Mouse (Mus musculus): Measurements from ENCODE around the gene Zfp667. TPM values are rescaled to one million over a fixed set of nuclear protein-coding genes. Genes with fewer than 3 reads are reported as not detected.
A peak's percentile ranks its signal among the peaks of the same experiment; 100 is the strongest.
"Not testable (repeated sequence)": the region's sequence is repeated elsewhere in the genome, so short reads cannot be mapped to it uniquely, and the experiment has no call there.

Zfp667 gene
- polyA plus RNA-seq, 1 experiment from 2014 or later, result 6.3 TPM

- H3K4me3 ChIP-seq, result no peak overlapping the region
- H3K36me3 ChIP-seq (replicated peaks), result no peaks in the 10 kb centered on the region
- no peak for DNase-seq (ENCODE audit: extremely low spot score, low spot score)
- peaks cover 19% of the 10 kb centered on the region; the same call in 1 of the 2 replicates for H3K9me3 ChIP-seq
- no peaks in the 10 kb centered on the region for H3K27me3 ChIP-seq (ENCODE audit: poor library complexity, severe bottlenecking)
- H3K27ac ChIP-seq, result no peak overlapping the region
- WGBS, result 62% methylated on average over 8 of the region's 8 CpGs
- no peaks in the 10 kb centered on the region for H3K4me1 ChIP-seq
Observed at GRCm38 (mm10) chr7:6265695-6266094, 20.7 kb upstream of the Zfp667 start.

- no peak for DNase-seq (ENCODE audit: extremely low spot score, low spot score)
- H3K27me3 ChIP-seq (ENCODE audit: poor library complexity, severe bottlenecking), result no peaks in the 10 kb centered on the region
- WGBS, result 66% methylated on average over 3 of the region's 3 CpGs
- H3K9me3 ChIP-seq, result no peaks in the 10 kb centered on the region
- H3K4me1 ChIP-seq, result peaks cover 6% of the 10 kb centered on the region; the same call in 1 of the 2 replicates
- no peak overlapping the region for H3K4me3 ChIP-seq
- no peak overlapping the region for H3K27ac ChIP-seq
- no peaks in the 10 kb centered on the region for H3K36me3 ChIP-seq (replicated peaks)
Observed at GRCm38 (mm10) chr7:6277906-6278305, 8.5 kb upstream of the Zfp667 start.

- peak overlapping the region; percentile 63 for H3K4me3 ChIP-seq
- H3K36me3 ChIP-seq (replicated peaks), result no peaks in the 10 kb centered on the region
- 5% methylated on average over 1 of the region's 1 CpGs for WGBS
- H3K9me3 ChIP-seq, result no peaks in the 10 kb centered on the region
- H3K4me1 ChIP-seq, result peaks cover 29% of the 10 kb centered on the region
- no peaks in the 10 kb centered on the region for H3K27me3 ChIP-seq (ENCODE audit: poor library complexity, severe bottlenecking)
- DNase-seq (ENCODE audit: extremely low spot score, low spot score), result peak; percentile 42
- H3K27ac ChIP-seq, result 0 out of 2 replicates have a peak overlapping the region, but pooled peaks have one; percentile 86
Observed at GRCm38 (mm10) chr7:6282749-6283148, 3.6 kb upstream of the Zfp667 start.

- Histone ChIP-seq H3K36me3 (replicated peaks) (no peaks in the 10 kb centered on the region), H3K27ac (peak overlapping the region; percentile 86), H3K27me3 (ENCODE audit: poor library complexity, severe bottlenecking) (no peaks in the 10 kb centered on the region), H3K4me1 (peaks cover 32% of the 10 kb centered on the region), H3K4me3 (peak overlapping the region; percentile 63), H3K9me3 (no peaks in the 10 kb centered on the region)
- peak; percentile 87 for DNase-seq (ENCODE audit: extremely low spot score, low spot score)
- WGBS, result under 1% methylated on average over 23 of the region's 23 CpGs
Observed at GRCm38 (mm10) chr7:6283451-6284075, 2.8 kb upstream of the Zfp667 start.

DNA sequence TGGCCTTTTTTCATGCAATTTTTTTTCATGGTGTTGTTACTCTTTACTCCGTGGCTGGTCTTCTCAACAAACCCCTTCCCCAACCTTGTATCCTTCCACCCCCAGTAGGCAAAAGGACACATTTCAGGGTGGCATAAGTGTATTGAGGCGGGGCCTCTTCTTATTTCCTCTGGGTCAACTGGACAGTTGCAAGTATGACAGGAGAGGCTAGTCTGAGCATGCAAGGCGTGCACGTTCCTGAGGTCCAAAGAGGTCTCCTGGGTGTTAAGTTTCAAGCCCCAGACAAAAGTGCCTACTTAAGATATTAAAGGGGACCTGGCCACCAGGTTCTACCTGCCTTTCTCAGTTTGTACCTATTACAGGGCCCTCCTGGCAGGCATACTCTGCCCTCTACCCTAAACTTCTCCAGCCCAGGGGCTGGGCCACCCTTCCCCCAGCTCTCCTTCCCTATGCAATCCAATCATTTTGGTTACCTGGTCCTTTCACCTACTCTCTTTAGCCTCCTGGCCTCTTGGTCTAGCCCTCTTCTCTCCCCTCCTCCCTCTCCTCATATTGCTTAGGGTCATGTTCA, 1.9 kb upstream of the Zfp667 start:
- 86% methylated on average over 4 of the region's 4 CpGs for WGBS
- Histone ChIP-seq H3K4me1 (peaks cover 32% of the 10 kb centered on the region), H3K36me3 (replicated peaks) (no peaks in the 10 kb centered on the region), H3K27ac (no peak overlapping the region), H3K27me3 (ENCODE audit: poor library complexity, severe bottlenecking) (no peaks in the 10 kb centered on the region), H3K9me3 (no peaks in the 10 kb centered on the region), H3K4me3 (no peak overlapping the region)
- no peak for DNase-seq (ENCODE audit: extremely low spot score, low spot score)

DNA sequence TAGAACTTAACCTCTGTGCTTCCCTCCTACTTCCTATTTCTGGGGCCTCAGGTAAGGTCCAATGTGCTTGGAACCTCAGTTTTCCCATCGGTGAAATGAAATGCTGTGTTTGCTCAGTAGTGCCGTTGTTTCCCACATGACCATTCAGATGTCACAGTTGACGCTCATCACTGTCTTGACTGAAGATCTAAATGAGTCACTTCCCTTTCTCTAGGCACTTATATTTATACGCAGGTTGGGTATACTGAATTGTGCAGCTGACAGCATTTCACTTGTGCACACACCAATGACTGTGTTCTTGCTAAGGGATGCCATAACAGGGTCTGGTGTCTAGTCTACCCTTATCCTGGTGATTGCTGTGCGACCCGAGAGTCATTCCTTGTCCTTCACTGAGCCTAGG, 1.0 kb upstream of the Zfp667 start:
- Histone ChIP-seq H3K27me3 (ENCODE audit: poor library complexity, severe bottlenecking) (no peaks in the 10 kb centered on the region), H3K4me3 (peak overlapping the region; percentile 55; the same call in 1 of the 2 replicates), H3K4me1 (peaks cover 32% of the 10 kb centered on the region), H3K36me3 (replicated peaks) (no peaks in the 10 kb centered on the region), H3K9me3 (no peaks in the 10 kb centered on the region), H3K27ac (0 out of 2 replicates have a peak overlapping the region, but pooled peaks have one; percentile 81)
- 91% methylated on average over 6 of the region's 6 CpGs for WGBS
- no peak for DNase-seq (ENCODE audit: extremely low spot score, low spot score)

GRCm38 (mm10) chr7:6286921-6287531, 647 bp downstream of the Zfp667 start:
- Histone ChIP-seq H3K36me3 (replicated peaks) (no peaks in the 10 kb centered on the region), H3K4me3 (peak overlapping the region; percentile 55), H3K27me3 (ENCODE audit: poor library complexity, severe bottlenecking) (no peaks in the 10 kb centered on the region), H3K4me1 (peaks cover 26% of the 10 kb centered on the region), H3K9me3 (no peaks in the 10 kb centered on the region), H3K27ac (peak overlapping the region; percentile 81)
- DNase-seq (ENCODE audit: extremely low spot score, low spot score), result peak; percentile 16
- WGBS, result 38% methylated on average over 15 of the region's 15 CpGs

DNA sequence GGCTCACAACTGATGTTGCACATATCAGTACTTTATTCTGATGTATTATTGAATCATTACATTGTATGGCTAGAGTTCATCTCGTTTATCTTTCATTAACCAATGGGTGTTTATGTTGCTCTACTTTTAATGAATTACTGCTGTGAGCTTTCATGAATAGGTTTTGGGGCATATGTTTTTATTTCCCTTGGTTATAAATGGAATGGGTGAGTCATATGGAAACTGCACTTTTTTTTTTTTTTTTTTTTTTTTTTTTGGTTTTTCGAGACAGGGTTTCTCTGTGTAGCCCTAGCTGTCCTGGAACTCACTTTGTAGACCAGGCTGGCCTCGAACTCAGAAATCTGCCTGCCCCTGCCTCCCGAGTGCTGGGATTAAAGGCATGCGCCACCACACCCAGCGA, 4.7 kb downstream of the Zfp667 start:
- DNase-seq (ENCODE audit: extremely low spot score, low spot score); H3K27ac ChIP-seq; H3K9me3 ChIP-seq; H3K27me3 ChIP-seq (ENCODE audit: poor library complexity, severe bottlenecking); H3K4me3 ChIP-seq: not testable (repeated sequence)
- WGBS, result 84% methylated on average over 6 of the region's 6 CpGs
- peaks cover 21% of the 10 kb centered on the region for H3K36me3 ChIP-seq (replicated peaks)
- peaks cover 15% of the 10 kb centered on the region for H3K4me1 ChIP-seq

DNA sequence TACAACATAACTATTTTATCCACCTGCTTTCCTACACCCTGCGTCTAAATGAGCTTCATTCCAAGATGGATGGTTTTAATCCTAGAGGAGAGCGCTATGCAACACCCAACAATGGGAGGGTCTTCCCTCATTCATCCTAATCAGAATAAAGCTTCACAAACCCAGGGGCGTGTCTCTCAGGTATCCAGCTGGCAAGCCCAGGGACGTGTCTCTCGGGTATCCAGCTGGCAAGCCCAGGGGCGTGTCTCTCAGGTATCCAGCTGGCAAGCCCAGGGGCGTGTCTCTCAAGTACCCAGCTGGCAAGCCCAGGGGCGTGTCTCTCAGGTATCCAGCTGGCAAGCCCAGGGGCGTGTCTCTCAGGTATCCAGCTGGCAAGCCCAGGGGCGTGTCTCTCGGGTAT, 14.4 kb downstream of the Zfp667 start:
- H3K4me1 ChIP-seq; H3K4me3 ChIP-seq; H3K27ac ChIP-seq; H3K27me3 ChIP-seq (ENCODE audit: poor library complexity, severe bottlenecking); DNase-seq (ENCODE audit: extremely low spot score, low spot score): not testable (repeated sequence)
- Histone ChIP-seq H3K9me3 (peaks cover 11% of the 10 kb centered on the region), H3K36me3 (replicated peaks) (peaks cover 31% of the 10 kb centered on the region)
- WGBS, result 81% methylated on average over 11 of the region's 11 CpGs

- WGBS, result 22% methylated on average over 23 of the region's 23 CpGs
- no peaks in the 10 kb centered on the region for H3K27me3 ChIP-seq (ENCODE audit: poor library complexity, severe bottlenecking)
- DNase-seq (ENCODE audit: extremely low spot score, low spot score), result no peak
- H3K27ac ChIP-seq, result peak overlapping the region; percentile 89
- H3K9me3 ChIP-seq, result 0 out of 2 replicates have a peak, but pooled peaks cover 4% of the 10 kb centered on the region
- peak overlapping the region; percentile 63 for H3K4me3 ChIP-seq
- H3K36me3 ChIP-seq (replicated peaks), result peaks cover 4% of the 10 kb centered on the region
- H3K4me1 ChIP-seq, result peaks cover 17% of the 10 kb centered on the region
Observed at GRCm38 (mm10) chr7:6330458-6331232, 44.3 kb downstream of the Zfp667 start.

- peak within 1 kb of the TSS; percentile 89 for H3K27ac ChIP-seq
- H3K9me3 ChIP-seq, result 0 out of 2 replicates have a peak, but pooled peaks cover 4% of the 10 kb centered on the region
- peaks cover 17% of the 10 kb centered on the region for H3K4me1 ChIP-seq
- H3K36me3 ChIP-seq (replicated peaks), result peaks cover 4% of the 10 kb centered on the region
- peak; percentile 80 for DNase-seq (ENCODE audit: extremely low spot score, low spot score)
- H3K4me3 ChIP-seq, result peak within 1 kb of the TSS; percentile 63
- H3K27me3 ChIP-seq (ENCODE audit: poor library complexity, severe bottlenecking), result no peaks in the 10 kb centered on the region
- WGBS, result 5% methylated on average over 31 of the region's 31 CpGs
Observed at GRCm38 (mm10) chr7:6331233-6331956, 45.0 kb downstream of the Zfp667 start, which contains the start of gene Zfp583. TSS of gene Zfp583 (minus strand) at chr7:6331285.

- Histone ChIP-seq H3K27ac (no peak overlapping the region), H3K36me3 (replicated peaks) (no peaks in the 10 kb centered on the region), H3K4me1 (peaks cover 3% of the 10 kb centered on the region; the same call in 1 of the 2 replicates), H3K27me3 (ENCODE audit: poor library complexity, severe bottlenecking) (no peaks in the 10 kb centered on the region), H3K9me3 (peaks cover 4% of the 10 kb centered on the region; the same call in 1 of the 2 replicates), H3K4me3 (no peak overlapping the region)
- 82% methylated on average over 5 of the region's 5 CpGs for WGBS
- no peak for DNase-seq (ENCODE audit: extremely low spot score, low spot score)
Observed at GRCm38 (mm10) chr7:6339865-6340264, 53.5 kb downstream of the Zfp667 start.

All from forebrain, embryonic 10.5 days (tissue).